Mouse (Mus musculus) yolk sac, embryonic 10.5 days (tissue): ENCODE data around the gene Poll.

Experiments
- DNase-seq: peaks from one replicate; pipeline ENCODE4 v3.0.0-alpha.2; 2017; ENCODE audit warnings: low spot score

The Poll gene

DNA sequence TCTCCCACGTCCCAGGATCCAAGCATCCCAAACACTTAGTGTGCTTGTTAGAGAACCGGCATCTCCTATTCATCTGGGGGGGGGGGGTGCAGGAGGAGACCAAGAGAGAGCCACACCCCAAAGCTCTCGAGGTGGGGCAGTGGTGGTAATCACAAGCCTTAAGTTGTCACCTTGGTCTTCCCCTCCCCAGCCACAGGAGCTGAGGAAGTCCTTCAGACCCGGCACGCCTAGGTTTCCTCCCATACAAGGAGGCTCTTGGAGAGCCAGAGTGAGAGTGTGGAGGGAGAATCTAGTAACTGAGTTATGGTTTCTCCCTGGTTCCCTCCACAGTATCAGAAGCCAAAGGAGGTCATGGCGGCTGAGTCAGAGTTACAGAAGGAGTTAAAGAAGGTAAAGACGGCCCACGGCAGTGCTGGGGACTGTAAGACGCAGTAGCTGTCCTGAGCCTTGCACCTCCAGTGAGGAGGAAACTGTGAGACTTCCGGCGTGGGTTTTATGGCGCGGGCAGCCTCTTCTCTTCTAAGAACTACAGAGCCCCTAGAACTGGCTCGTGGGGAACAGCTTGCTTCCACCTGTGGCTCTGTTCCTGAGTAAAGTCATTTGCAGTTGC, 16.9 kb upstream of the Poll start:
- no peak for DNase-seq

DNA sequence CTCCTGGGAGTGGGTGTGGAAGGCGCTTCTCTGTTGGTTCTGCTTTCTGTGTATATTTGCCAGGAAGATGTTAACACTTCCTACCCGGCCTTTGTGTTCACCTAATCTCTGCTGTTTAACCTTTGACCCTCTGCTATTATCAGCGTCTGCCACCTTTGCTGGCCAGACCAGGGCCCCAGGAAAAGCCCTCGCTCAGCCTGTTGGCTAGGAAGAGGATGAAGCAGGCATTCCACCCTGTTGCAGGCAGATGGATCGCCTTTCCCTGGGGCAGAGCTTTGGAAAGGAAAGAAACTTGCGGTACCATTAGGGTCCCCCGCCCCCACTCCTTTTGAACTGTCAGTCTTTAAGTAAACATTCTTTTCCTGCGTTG, 15.3 kb upstream of the Poll start:
- peak; percentile 82 for DNase-seq

DNA sequence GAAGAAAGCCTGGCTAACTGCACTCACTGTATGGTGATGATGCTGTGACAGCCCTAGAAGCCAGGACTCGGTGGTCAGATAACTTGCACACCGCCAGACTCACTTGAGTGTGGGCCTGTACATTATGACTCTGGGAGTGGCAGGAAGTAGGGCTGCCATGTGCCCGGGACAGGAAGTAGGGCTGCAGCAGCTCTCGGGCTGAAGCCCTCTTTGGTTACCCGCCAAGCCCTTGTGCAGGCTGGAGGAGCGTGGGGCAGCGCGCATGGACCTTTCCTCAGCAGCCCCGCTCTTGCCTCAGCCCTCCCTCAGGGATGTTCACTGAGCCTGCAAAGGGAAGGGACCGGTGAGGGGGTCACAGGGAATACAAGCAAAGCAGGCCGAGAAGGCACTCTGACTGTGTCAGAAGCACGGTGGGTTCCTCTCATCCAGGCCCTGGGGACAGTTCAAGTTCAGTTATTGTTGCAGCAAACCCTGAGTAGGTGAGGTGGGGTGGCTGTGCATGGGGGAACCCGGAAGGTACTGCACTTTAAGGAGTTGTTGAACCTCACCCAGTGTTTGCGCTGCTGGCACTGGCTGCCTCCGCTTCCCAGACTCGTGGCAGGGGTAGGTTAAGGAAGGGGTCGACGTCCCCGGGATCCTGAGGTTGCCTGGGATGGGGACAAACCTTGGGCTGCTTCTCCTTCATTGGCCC, 14.8 kb upstream of the Poll start:
- no peak for DNase-seq

DNA sequence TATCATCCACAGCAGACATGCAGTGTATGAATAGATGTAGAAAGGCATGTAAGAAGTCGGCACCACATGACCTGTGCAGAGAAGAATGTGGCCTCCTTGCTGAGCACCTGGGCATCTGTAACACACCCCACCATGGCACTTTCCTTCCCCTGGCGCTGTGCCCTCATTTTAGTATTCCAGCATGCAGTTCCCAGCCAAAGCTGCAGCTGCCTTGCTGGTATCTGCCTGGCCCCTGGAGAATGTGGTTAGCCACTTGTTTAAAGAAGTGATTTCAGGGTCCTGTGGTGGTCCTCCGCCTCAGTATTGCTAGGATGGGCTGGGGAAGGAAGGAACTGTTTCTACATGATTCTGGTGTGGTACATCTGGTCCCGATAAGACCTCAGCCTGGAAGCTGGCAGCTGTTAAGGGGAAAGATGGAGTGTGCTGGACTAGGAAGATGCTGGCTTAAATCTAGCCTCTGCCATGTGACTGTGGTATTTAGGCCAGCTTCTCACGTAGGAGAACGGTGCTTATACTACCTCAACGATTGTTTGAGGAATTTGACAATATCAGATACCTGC, 14.1 kb upstream of the Poll start:
- DNase-seq: no peak

DNA sequence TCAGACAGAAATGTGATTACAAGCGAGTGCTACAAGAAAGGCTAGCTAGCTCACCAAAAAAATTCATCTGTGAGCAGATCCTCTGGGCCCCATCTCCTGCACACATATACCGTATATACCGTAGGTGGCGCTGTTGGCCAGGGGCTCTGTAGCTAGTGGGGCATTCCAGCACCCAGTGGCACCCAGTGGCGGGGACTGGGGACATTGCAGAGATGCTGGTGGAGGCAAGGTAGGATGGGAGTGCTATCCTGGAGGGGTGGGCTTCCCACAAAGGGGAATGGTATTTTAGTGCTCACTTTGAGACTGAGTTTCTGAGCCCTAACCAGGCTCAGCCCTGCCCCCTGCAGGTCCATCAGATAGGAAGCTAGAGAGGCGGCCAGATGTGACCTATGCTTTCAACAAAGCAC, 13.5 kb upstream of the Poll start:
- DNase-seq: peak; percentile 58

DNA sequence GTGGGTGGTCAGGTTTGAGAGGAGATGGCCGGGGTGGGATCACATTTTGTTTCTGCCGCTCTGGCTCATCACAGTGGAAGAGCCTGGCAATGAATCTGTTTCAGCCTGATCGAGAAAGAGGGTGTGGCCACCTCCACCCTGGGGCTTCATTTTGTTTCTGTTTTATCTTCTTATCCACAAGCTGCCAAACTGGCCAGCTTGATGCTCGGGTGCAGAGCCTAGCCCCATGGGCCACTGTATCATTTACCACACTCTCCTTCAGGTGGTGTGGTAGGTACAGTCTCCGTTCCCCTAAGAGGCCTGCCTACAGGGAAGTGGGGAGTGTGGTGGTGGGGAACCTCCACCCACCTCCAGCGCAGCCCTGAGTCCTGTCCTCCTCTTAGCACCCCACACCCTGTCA, 12.7 kb upstream of the Poll start:
- DNase-seq: no peak

DNA sequence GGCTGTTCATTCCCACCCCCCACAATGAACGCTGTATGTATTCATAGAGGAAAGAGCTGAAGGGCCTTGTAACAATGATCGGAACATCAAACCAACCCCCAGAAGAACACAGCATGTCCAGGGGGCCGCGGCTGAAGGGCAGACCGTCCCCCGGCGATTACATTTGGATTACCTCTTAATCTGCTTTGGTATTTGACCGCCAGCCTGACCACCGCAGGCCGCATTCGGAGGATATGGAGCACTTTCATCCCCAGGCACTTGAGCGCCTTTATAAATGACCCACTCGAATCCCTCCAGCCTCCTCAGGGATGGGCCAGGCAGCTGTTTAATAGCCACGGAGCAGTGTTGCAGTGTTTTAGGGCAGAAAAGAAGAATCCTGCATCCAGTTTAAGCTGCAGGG, 7.0 kb upstream of the Poll start:
- DNase-seq: no peak

DNA sequence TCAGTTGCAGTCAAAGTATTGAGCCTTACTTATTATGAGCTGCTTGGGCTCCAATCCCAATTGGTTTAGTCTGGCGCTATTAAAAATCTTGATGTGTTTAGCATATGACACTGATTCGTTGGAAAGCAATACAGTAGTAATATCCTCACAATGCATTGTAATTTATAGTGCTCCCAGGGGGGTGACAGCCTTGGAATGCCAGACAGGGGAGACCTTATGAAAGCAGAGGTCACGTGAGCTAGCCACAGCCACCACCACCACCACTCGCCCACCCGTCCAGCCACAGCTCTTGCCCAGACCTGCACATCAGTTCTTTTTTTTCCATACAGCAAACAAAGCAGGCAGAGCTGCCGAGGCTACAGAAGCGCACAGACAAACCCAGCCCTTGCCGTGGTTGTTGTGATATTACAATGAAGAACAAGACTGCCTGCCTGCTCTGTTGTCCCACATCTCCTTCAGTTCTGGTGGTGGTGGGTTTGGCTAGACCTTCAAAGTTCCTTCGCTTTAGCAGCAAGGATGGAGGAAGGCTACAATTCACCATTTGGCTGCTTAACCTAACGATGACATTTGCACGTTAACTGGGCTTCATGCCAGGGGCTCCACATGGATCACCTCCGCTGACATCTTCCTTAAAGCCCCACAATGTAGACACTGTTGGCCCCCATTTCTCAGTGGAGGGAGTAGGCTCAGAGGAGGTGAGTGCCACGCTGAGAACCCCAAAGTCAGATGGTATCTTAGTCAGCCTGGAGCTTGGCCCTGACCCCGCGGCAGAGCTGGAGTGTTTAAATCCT, 5.8 kb upstream of the Poll start:
- DNase-seq: no peak

DNA sequence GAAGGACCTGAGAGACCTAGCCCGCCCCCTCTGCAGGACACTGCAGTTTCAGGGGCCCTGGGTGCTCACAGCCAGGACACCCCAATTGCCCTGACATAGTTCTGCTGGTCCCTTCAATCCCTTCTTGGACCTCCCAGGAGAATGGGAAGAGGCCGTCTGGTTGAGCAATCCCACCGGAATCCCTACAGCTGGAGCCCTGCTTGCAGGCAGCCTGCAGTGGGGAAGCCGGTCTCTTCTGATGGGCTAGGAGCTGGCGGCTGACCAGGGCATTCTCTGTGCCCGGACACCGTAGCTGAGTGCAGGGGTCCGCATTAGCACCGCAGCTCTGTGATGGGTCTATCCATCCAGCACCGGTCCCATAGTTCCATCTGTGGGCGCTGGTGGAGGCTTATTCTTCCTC, 6.2 kb downstream of the Poll start:
- DNase-seq: no peak

DNA sequence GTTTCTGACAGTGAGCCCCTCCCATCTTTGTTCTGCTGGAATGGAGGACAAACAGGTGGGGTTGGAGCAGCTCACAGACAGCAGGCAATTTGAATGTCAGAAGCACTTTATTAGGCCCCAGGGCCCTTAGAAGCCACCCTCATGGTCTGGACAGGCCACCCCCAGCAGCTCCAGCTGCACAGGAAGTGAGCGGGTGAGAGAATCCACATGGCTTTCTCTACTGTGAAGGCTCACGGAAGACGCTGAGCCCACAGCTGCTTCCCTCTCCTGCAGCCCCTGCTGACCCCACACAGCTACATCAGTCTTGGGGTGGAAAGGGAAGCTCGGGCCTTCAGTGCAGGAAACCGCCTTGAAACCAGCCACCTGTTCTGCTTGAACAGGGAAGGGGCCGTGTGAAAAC, 8.1 kb downstream of the Poll start:
- no peak for DNase-seq

DNA sequence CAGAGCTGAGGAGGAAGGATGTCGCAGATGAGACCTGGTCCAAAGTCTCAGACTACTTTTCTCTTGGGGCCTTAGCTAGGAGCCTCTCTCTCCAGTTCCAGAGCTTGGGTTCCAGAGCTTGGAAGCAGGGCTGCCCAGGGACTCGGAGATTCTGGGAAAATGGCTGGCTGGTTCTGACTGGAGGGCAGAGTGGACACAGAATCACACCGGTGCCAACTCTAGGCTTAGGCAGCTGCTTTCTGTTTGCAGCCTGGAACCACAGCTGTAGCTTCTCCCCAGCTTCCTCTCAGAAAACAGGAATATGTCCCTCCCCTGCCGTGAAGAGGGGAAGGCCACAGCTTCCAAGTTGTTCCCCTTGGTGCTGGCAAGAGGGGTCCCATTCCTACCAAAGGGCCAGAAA, 10.4 kb downstream of the Poll start:
- DNase-seq: no peak

DNA sequence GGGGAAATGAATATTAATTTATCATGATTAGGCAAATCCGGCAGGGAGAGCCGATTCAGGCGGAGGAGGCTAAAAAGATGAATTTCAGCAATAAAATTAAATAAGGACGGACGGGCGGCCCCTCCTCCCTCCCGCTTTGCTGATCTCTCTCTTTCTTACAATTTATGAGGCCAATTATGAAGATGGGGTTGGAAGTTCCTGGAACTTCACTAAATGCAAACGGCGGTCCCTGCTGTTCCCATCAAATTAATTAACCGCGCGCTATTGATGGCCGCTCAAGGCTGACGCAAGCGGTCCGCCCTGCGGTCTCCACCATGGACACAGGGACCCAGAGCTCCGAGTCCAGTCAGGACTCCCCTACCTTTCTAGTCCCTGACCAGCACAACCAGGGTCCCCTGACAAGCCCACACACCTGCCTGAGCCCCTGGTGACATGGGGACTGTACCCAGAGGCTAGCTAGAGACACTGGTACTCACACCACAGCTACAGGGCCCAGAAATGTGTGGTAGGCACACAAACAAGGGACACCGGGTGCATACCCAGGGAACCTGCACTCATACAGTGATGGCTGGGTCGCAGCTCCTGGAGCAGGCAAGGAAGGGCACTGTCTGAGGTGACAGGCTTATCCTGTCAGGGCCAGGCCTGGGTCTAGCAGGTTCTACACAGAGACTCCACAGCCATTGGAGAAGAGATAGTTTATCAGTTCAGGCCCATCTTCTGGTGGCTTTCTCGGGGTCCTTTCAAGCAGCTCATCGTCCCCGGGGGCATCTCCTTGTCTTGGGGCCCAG, 11.0 kb downstream of the Poll start:
- DNase-seq: no peak

DNA sequence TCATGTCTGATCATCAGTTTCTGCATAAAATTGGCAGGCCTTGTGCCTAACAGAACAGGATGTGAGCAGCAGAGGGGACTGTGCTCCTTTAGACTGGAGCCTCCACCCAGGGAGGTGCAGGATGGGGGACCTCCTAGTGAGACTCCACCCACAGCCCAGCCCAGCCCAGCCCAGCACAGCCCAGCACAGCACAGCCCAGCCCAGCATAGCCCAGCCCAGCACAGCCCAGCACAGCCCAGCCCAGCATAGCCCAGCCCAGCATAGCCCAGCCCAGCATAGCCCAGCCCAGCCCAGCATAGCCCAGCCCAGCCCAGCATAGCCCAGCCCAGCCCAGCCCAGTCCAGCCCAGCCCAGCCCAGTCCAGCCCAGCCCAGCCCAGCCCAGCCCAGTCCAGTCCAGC, 12.1 kb downstream of the Poll start:
- DNase-seq: peak; percentile 44

DNA sequence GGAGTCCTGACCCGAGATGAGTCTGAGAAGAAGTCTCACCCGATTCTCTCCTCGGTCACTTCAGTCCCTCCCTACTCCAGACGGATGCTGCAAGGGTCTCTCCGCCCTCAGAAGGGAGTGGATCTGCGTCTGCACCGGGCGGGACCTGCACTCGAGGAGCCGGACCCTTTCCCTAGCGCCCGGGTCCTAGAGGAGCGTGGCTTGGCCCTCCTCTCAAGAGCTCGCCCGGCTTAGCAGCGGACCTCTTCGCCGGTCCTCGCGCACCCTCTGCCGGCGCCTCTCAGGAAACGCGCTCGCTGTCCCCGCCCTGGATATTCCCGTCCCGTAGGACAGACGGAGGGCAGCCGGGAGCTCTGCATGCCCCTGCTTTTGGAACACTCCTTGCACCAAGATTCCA, 15.4 kb downstream of the Poll start:
- DNase-seq: peak; percentile 70

DNA sequence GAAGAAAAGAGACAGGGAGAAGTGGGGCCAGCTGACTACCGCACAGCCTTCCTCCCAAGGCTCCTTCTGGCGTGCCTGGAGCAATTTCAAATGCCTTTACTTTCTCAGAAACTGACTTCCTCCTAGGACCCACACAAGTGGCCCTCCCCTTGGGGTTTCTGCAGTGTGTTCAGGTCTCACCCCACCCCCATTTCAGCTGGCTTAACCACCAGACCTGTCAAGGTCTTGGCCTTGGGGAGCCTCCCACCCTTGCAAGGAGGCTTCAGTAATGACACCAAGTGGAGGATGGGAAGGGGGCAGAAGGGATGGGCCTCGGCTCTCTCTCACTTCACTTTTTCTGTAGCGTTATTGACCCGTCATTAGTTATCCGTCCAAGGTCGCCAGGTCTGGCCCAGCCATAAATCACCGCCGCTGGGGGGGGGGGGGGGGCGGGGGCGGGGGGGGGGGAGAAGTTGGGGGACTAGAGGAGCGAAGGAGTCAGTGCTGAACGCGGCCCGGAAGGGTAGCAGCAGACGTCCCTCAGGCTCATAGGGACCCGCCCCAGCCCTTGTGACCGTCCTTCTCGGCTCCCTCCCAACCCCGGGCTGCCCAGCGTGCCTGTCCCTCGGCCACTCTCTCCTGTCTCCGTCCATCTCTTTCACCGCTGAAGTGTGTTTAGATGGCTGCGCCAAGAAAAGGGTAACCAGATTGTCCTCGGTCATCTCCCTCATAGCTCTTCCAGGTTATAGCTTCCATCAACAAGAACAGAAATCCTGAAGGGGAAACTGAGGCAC, 16.0 kb downstream of the Poll start:
- no peak for DNase-seq

DNA sequence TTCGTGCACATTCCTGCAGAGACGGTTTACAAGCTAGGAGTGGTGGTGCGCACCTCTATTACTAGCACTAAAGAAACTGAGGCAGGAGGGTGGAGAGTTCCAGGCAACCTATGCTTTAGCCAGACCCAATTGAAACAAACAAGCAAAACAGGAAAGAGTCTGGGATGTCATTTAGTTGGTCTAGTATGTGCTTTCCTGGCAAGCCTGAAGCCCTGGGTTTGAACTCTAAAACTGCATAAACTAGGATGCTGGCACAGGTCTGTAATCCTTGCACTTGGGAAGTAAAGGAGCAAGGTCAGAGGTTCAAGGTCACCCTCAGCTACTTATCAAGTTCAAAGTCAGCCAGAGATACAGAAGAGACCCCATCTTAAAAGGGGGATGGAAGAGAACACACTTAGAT, 18.3 kb downstream of the Poll start:
- no peak for DNase-seq

DNA sequence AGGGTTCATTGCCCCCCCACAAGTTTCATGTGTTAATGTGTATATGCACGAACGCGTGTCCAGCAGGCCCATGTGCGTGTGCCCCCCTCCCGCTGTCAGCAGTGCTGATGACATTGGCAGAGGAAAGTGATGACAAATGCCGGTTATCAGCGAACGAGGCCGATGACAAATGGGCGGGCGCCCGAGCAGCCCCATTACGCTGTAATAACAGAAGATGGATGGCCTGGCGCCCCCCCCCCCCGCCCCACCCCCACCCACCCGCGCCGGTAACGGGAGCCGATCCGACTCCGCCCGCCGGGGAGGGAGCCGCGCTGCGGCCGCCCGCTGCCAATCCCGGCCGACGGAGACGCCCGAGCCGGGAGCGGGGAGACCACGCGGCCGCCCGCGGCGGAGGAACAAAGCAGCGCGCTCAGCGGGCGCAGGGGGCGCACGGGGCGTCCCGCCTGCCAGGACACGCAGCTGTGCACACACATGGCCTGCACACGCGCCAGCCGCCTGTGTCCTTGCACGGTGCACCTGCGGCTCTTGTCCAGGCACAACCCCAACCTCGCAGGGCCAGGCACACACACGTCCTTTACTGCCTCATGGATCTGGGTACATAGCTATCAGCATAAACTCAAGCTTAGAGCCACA, 18.8 kb downstream of the Poll start:
- peak; percentile 21 for DNase-seq

DNA sequence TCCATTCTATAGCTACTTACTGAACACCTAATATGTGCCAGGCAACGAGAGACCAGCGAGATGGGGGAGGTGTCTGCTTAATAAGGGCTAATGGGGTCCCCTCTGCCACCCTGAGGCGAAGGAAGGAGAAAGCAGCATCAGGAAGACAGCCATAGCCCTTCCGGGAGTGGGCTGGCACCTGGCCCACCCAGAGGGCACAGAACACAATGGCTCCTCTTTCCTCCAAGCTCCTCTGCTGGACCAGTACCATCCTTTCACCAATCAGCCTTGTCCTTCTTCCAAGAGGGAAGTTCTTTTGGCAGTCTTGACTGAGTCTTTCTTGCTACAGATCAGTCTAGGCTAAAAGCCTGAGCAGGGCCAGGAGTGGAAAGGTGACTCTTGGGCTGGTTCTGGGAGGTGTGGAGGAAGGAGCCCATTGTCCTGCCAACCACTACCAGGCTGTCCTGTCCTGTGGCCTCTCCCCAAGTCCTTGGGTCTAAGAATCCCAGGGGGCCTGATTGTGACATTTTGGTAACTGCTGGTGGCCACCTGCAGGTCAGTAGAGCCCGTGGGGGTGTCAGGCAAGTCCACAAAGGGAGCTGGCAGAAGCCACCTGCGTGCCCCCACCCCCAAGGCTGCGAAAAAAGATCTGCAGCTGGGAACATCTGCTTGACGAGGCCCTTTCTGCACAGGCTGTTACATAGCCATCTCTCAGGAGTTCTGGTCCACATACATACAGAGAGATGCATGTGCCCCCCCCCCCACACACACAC, 19.5 kb downstream of the Poll start:
- DNase-seq: no peak

DNA sequence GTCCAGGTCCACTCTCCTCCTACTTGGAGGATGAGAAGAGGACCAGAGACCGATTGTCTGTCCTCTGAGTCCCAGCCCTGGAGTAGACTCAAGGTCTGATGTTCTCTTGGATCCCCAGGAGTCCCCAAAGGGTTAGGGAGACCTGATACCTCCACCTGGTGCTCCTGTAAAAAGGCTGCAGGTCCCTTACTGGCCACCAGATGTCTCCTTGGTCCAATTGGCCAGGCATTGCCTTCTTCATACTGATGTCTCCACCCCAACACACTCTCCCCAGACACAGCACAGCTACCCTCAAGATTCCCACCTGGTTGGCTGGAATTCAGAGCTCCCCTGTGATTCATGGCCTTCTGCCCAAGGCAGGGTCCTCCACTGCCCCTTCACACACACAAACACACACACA, 22.8 kb downstream of the Poll start:
- peak; percentile 26 for DNase-seq

DNA sequence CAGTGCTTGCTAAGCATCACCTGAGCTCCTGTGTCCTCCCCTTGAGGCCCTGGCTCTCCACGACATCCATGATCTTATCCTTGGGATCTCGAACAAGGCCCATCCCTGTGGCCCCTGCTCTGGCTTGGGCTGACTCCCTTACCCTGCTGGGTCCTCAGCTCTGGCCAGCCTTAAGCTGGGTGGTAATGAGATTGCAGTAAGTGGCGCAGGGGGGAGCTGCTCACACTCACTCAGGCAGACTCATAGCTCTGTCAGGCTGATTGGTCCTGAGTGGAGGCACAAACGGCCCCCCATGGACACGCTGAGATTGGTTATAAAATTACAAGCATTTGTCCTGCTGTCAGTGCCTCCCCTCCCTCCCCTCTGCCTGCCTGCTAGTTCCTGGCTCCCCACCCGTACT, 24.4 kb downstream of the Poll start:
- no peak for DNase-seq
